Mouse (Mus musculus) liver, postnatal 0 days (tissue): ENCODE results near the gene Aox3.

Source experiments
- CTCF ChIP-seq: sonication (generic); IDR thresholded peaks from 2 replicates; pipeline ENCODE4 v1.5.1; 2016; ENCODE audit warnings: antibody characterized with exemption, low read depth
- EP300 ChIP-seq: IDR thresholded peaks from 2 replicates; pipeline ENCODE4 v1.6.1; 2016; ENCODE audit warnings: antibody characterized with exemption, low read depth, mild to moderate bottlenecking

DNA sequence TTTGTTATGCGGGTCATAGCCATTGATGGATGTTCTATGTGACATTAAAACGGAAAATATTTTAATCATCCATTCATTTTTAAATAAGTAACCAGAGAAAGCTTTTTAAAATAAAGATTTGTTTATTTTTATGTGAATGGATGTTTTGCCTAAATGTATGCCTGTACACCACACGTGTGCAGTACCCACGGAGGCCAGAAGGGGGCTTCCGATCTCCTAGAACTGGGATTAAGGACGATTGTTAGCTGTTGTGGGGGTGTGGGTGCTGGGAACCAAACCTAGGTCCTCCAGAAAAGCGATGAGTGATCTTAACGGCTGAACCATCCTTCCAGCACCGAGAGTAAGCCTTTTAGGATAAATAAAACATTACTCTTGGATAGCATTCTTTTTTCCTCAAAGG, 26.1 kb downstream of the Aox3 start:
- peak; percentile 31 for TF ChIP-seq CTCF
- TF ChIP-seq EP300 = no peak
